Mouse (Mus musculus) megakaryocyte, embryonic 14.5 days (primary cell): ENCODE results near the gene Tmem97.
"Not testable (repeated sequence)": the region's sequence is repeated elsewhere in the genome, so short reads cannot be mapped to it uniquely, and the experiment has no call there.

Experiments used
- FLI1 ChIP-seq: IDR thresholded peaks from 2 replicates; pipeline ENCODE4 v1.6.1; 2012; ENCODE audit warnings: low read length, inconsistent platforms, mixed read lengths
- GATA1 ChIP-seq: IDR thresholded peaks from 3 replicates; pipeline ENCODE4 v1.6.1; 2012; ENCODE audit warnings: mixed read lengths, low read length, inconsistent platforms, borderline replicate concordance

DNA sequence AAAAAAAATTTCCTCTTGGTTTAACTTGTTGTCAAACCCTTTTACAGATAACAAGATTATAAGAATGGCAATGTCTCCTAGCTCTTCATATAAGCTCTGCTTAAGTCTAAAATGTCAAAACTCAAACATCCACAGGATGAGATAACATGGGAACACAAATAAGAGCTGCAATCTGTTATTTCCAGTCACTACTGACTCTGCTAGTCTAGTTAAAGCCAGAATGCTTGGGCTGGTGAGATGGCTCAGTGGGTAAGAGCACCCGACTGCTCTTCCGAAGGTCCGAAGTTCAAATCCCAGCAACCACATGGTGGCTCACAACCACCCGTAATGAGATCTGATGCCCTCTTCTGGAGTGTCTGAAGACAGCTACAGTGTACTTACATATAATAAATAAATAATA is 23.5 kb upstream of the Tmem97 start:
- TF ChIP-seq GATA1, FLI1: not testable (repeated sequence)
